Mouse (Mus musculus) hindbrain, embryonic 12.5 days (tissue): ENCODE measurements around the gene Col26a1. TPM values are rescaled to one million over a fixed set of nuclear protein-coding genes. Genes with fewer than 3 reads are reported as not detected.

Experiments
- ATAC-seq: fragments of 200-750 bp; cut with Nextera tagmentation; 2 replicates; pipeline ENCODE4 v1.8.0; 2017; ENCODE audit warnings: moderate TSS enrichment; ENCODE audit not compliant: low FRiP score
- H3K27ac ChIP-seq: fragments of 300-500 bp; sonication (generic); 2 replicates; pipeline ENCODE4 v1.5.1; 2016; ENCODE audit warnings: mild to moderate bottlenecking
- H3K27me3 ChIP-seq: fragments of 300-500 bp; sonication (generic); 2 replicates; pipeline ENCODE4 v1.6.1; 2016; ENCODE audit warnings: mild to moderate bottlenecking
- H3K36me3 ChIP-seq: fragments of 300-500 bp; sonication (generic); 2 replicates; pipeline ENCODE4 v1.6.1; 2016; ENCODE audit warnings: mild to moderate bottlenecking
- H3K4me1 ChIP-seq: fragments of 300-500 bp; sonication (generic); 2 replicates; pipeline ENCODE4 v1.6.1; 2016
- H3K4me2 ChIP-seq: fragments of 300-500 bp; sonication (generic); replicated peaks from 2 replicates; pipeline ENCODE4 v1.6.1; 2016; ENCODE audit warnings: mild to moderate bottlenecking
- H3K4me3 ChIP-seq: fragments of 300-500 bp; sonication (generic); 2 replicates; pipeline ENCODE4 v1.5.1; 2016; ENCODE audit warnings: mild to moderate bottlenecking
- H3K9ac ChIP-seq: fragments of 300-500 bp; sonication (generic); 2 replicates; pipeline ENCODE4 v1.6.1; 2016; ENCODE audit warnings: mild to moderate bottlenecking, moderate library complexity
- H3K9me3 ChIP-seq: fragments of 300-500 bp; sonication (generic); replicated peaks from 2 replicates; pipeline ENCODE4 v1.6.1; 2016; ENCODE audit warnings: mild to moderate bottlenecking
- WGBS: fragments of 180-500 bp; shearing (Covaris S2); methylation state at CpG from one replicate; pipeline ENCODE4 v1.1.7; 2016; 5-methylcytosine and 5-hydroxymethylcytosine counted together
- polyA plus RNA-seq: library from polyadenylated mRNA; unstranded; fragments of >200 nt; fragmentation: Nextera tagmentation; extraction: Ambion mirVana; gene quantifications from 2 replicates; pipeline ENCODE4 v1.2.1, GENCODE M21; 2016

Gene Col26a1
- polyA plus RNA-seq, 1 experiment from 2014 or later: 115 TPM

DNA sequence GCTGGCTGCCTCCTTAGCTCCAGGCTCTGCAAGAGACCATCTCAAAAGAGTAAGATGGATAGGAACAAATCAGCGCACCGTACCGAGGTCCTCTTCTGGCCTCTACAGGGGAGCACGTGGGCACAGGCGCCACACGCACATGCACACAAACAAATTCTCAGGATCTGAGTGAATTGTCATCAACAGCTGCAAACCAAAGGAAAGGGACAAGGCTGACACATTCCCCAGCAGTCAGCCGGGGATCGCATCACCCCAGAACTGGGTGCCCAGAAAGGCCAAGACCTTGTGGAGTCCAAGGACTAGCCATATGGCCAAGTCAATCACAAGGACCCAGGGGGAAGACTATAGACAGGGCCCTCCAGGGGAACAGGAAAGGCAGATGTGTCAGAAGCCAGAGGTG lies 10.6 kb downstream of the Col26a1 start:
- H3K9ac ChIP-seq: no peak overlapping the region
- no peak for ATAC-seq
- no peaks in the 10 kb centered on the region for H3K36me3 ChIP-seq
- H3K4me2 ChIP-seq: no peak overlapping the region
- H3K27me3 ChIP-seq: no peaks in the 10 kb centered on the region
- H3K4me1 ChIP-seq: peaks cover 11% of the 10 kb centered on the region
- H3K9me3 ChIP-seq: no peaks in the 10 kb centered on the region
- no peak overlapping the region for H3K4me3 ChIP-seq
- no peak overlapping the region for H3K27ac ChIP-seq
- WGBS: 72% methylated on average over 8 of the region's 8 CpGs

DNA sequence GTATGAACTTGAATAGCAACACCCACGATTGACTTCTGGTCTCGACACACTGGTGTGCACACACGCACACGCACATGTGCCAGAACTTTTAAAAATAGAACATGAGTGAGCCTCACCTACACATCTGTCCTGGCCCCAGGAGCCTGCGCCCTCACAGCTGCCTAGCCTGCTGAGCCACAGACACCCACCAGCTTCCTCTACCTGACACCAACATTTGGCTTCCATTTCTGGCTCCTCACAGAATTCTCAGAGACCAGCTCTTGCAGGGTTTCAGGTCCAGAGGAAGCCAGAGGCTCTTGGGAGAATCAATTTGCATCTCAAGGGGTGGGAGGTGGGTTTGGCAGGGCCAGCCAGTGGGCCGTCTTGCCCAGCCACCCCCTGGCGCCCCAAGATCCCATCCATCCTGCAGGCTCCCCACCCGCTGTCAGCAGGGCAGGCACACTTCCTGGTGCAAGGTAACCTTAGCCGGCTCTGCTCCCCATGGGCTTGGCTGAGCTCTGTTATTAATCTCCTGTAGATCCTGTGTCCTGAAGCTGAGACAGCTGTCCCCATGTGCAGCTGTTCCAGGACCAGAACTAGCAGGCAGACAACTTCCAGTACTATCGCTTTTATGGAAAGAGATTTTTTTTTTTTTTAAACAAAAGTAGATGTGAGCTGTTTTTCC lies 13.4 kb downstream of the Col26a1 start:
- H3K9ac ChIP-seq: no peak overlapping the region
- WGBS: 47% methylated on average over 10 of the region's 10 CpGs
- no peaks in the 10 kb centered on the region for H3K9me3 ChIP-seq
- H3K27me3 ChIP-seq: no peaks in the 10 kb centered on the region
- H3K4me3 ChIP-seq: no peak overlapping the region
- peak overlapping the region; percentile 1 for H3K27ac ChIP-seq
- H3K4me1 ChIP-seq: peaks cover 15% of the 10 kb centered on the region
- no peaks in the 10 kb centered on the region for H3K36me3 ChIP-seq
- ATAC-seq: no peak
- H3K4me2 ChIP-seq: no peak overlapping the region; the same call in 1 of the 2 replicates

DNA sequence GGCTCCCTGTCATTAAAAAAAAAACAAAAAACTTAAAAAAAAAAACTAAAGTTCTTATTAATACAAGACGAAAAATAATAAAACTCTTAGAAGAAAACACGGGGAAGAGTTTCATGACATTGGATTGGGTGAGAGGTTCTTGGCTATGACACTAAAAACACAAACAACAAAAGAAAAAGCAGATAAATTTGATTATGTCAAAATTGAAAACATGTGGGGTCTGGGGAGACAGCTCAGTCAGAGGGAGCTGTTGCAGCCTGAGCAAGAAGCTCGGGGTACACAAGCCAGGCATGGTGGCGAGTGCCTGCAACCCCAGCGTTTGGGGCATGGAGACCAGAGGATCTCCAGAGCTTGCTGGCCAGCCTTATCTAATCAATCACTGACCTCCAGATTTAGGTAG lies 15.3 kb downstream of the Col26a1 start:
- Histone ChIP-seq H3K4me2 (no peak overlapping the region), H3K9me3 (no peaks in the 10 kb centered on the region), H3K27ac (no peak overlapping the region), H3K4me1 (peaks cover 29% of the 10 kb centered on the region), H3K9ac (no peak overlapping the region), H3K4me3 (no peak overlapping the region), H3K27me3 (no peaks in the 10 kb centered on the region), H3K36me3 (no peaks in the 10 kb centered on the region)
- 70% methylated on average over 5 of the region's 5 CpGs for WGBS
- ATAC-seq: no peak

DNA sequence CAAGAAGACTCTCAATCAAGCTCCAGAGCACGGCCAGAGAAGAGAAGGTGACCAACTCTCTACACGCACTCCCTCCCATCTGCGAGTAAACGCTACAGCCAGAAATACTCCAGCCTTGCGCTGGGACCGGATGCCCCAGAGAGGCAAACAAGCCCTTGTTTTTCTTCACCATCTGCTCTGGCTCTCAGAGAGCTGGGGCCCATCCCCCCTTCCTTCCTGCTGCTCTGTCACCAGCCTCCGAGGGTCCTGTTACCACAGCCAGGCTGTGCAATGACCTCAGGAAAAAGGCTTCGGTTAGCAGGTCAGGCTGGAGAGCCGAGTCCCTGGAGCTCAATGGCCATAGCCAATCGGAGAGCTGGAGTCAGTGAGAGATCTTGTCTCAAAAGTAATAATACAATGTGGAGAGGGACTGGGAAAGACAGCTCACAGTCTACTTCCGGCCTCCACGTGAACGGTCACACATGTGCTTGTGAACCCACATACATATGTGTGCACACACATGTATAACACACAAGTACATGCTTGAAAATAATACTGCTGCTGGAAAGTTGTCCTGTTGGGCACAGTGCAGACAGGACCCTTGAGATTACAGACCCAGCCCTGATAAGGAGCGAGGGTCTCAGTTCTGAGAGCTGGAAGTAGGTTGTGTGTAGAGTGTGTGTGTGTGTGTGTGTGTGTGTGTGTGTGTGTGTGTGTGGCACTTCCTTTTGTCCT lies 18.9 kb downstream of the Col26a1 start:
- Histone ChIP-seq H3K9me3 (no peaks in the 10 kb centered on the region), H3K9ac (no peak overlapping the region), H3K27ac (peak overlapping the region; percentile 86), H3K4me1 (peaks cover 38% of the 10 kb centered on the region), H3K36me3 (no peaks in the 10 kb centered on the region), H3K4me3 (no peak overlapping the region), H3K27me3 (no peaks in the 10 kb centered on the region), H3K4me2 (peak overlapping the region; percentile 18)
- 14% methylated on average over 14 of the region's 14 CpGs for WGBS
- peak; percentile 80 for ATAC-seq

DNA sequence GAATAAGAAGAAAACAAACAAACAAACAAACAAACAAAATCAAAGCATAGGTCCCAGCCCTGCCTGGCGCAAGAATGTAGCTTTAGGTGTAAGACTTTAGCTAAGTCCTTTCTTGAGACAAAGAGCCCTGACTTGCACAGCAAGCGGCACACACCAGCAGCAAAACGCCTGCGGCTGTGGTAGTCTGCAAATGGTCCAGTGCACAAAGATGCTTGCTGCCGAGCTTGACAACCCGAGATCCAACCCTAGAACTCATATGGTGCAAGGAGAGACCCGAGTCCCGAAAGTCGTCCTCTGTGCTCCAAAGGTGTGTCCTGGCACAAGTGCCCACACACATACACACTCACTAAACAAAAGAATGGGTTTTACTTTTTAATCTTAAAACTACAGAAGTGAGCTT lies 19.7 kb downstream of the Col26a1 start:
- H3K27ac ChIP-seq: peak overlapping the region; percentile 86
- no peak overlapping the region for H3K4me3 ChIP-seq
- H3K27me3 ChIP-seq: no peaks in the 10 kb centered on the region
- no peaks in the 10 kb centered on the region for H3K9me3 ChIP-seq
- no peaks in the 10 kb centered on the region for H3K36me3 ChIP-seq
- 41% methylated on average over 9 of the region's 9 CpGs for WGBS
- H3K4me2 ChIP-seq: no peak overlapping the region
- peaks cover 38% of the 10 kb centered on the region for H3K4me1 ChIP-seq
- H3K9ac ChIP-seq: no peak overlapping the region
- ATAC-seq: no peak

DNA sequence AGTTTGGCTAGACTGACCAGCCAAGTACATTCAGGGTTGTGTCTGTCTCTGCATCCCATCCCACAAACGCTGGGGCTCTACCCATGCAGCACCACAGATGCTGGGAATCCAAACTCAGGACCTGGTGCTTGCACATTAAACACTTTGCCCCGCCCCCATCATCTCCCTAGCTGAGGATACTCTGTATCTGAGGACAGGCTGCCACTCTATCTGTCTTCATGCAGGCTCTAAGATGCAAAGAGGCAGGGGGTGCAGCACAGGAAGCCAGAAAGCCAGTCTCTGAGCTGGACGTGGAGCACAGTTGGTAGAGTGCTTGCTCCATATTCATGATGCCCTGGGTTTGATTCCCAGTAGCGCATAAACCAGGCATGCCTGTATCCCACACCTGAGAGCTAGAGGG lies 20.2 kb downstream of the Col26a1 start:
- Histone ChIP-seq H3K4me1 (peaks cover 38% of the 10 kb centered on the region), H3K27me3 (no peaks in the 10 kb centered on the region), H3K27ac (peak overlapping the region; percentile 86; the same call in 1 of the 2 replicates), H3K9me3 (no peaks in the 10 kb centered on the region), H3K4me3 (no peak overlapping the region), H3K9ac (no peak overlapping the region), H3K4me2 (no peak overlapping the region), H3K36me3 (no peaks in the 10 kb centered on the region)
- WGBS: 49% methylated on average over 4 of the region's 4 CpGs
- ATAC-seq: no peak

DNA sequence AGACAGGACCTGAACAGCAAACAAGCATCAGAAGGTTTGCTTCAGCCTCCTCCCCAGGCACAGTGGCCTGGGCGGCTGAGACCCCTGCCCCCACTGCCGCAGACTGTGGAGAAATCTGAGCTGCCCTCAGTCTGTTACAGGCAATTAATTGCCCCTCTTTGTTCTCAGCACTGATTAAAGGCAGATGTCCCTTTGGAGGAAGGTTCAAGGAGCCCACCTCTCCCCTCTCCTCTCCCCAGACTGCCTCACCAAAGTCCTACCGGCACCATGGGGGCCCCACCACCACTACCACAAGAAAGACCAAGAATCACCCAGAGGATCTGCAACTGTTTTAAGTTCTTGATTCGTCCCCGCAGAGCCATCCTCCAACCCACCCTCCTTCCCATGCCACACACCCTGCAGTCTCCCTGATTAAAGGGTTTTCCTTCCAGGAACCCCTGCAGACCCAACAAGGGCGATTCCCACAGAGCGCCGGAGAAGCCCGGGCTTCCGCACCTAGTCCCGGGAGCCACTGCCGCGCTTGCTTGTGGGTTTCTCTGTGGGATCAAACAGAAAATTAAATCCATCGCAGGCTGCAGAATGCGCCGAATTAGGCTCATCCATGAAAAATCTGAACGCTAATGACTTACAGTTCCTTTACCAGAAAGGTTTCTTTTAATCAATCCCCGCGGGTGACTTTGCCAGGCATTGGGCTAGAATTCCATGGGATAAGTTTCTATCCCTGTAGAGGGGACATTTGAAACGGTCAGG lies 21.6 kb downstream of the Col26a1 start:
- H3K4me1 ChIP-seq: peaks cover 38% of the 10 kb centered on the region
- H3K4me2 ChIP-seq: peak overlapping the region; percentile 24
- no peak overlapping the region for H3K4me3 ChIP-seq
- 11% methylated on average over 20 of the region's 20 CpGs for WGBS
- no peaks in the 10 kb centered on the region for H3K9me3 ChIP-seq
- H3K27me3 ChIP-seq: no peaks in the 10 kb centered on the region
- ATAC-seq: no peak
- H3K36me3 ChIP-seq: no peaks in the 10 kb centered on the region
- H3K9ac ChIP-seq: peak overlapping the region; percentile 11; the same call in 1 of the 2 replicates
- H3K27ac ChIP-seq: peak overlapping the region; percentile 70

DNA sequence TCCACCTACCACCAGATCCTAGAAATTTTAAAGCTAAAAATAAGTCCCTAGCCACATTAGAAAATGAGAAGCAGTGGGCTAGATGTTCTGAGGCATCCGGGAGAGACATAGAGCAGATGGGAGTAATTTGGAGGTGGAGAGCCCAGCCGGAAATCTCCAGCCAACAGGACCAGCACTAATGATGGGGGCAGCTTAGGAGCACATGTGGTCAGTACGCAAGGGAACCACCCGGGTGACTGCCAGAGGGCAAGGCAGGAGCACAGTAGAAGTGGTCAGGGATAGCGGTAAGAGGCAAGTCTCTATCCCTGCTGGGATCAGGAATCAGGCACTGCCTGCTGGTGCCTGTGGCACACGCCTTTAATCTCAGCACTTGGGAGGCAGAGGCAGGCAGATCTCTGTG lies 32.3 kb downstream of the Col26a1 start:
- Histone ChIP-seq H3K27ac (no peak overlapping the region), H3K4me1 (no peaks in the 10 kb centered on the region), H3K4me3 (no peak overlapping the region), H3K36me3 (no peaks in the 10 kb centered on the region), H3K4me2 (no peak overlapping the region), H3K27me3 (no peaks in the 10 kb centered on the region), H3K9me3 (no peaks in the 10 kb centered on the region), H3K9ac (no peak overlapping the region)
- no peak for ATAC-seq
- 82% methylated on average over 6 of the region's 6 CpGs for WGBS

DNA sequence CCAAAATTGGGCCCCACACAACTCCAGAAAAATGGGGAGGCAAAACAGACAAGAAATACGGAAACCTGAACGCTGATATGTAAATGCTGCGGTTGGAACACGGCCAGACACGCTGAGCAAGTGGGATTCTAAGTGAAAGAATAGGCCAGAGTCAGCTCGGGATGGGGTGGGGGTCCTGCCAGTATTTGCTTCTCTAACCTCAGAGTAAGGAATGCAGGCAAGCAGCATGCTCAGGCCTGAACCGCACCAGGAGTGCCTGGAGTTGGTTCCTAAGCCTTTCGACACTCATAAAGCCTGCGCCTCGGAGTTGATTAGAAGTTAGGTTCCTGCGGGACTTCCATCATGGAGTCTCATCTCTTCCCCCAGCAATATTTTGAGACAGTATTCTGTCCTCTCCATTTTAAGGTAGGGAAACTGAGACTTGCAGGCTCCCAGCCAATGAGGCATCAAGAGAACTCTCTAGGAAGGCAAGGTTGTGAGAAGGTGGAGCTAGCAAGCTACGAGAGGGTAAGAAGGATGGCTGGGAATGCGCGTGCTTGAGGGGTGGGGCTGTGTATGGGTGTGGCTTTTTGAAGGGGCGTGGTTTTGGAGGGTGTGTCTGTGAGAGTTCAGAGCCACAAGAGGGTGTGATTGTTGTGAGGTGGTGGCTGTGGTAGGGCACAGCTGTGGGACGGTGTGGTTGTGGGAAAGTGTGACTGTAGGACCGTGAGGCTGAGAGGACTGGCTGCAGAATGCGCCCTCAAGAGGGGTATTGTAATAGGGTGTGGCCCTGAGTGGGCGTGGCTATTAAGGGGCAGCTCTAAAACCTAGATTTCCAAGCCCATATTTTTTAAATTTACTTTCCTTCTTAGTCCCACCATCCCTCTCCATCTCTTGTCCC lies 36.4 kb downstream of the Col26a1 start:
- H3K27ac ChIP-seq: no peak overlapping the region
- H3K9ac ChIP-seq: no peak overlapping the region
- 81% methylated on average over 19 of the region's 19 CpGs for WGBS
- H3K36me3 ChIP-seq: no peaks in the 10 kb centered on the region
- no peak overlapping the region for H3K4me2 ChIP-seq
- ATAC-seq: no peak
- H3K4me1 ChIP-seq: no peaks in the 10 kb centered on the region
- H3K9me3 ChIP-seq: no peaks in the 10 kb centered on the region
- no peak overlapping the region for H3K4me3 ChIP-seq
- 0 out of 2 replicates have a peak, but pooled peaks cover 3% of the 10 kb centered on the region for H3K27me3 ChIP-seq

DNA sequence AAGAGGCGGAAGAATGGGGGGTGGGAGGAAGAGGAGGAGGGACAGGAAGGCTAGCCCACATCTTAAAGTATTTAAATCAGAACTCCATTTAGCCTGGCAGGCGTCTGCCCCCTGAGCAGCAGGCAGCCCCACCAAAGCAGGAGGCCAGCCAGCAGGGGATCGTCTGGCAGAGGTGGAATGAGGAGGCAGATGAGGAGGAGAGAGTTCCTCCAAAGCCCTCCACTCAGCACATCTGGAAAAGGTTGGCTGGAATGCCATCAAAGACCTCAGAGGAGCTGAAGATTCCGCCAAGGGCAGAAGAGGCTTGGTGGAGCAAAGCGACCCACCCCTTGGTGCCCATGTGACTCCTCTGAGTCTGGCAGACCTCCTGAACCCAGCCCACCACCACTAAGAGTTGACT lies 39.1 kb downstream of the Col26a1 start:
- H3K4me2 ChIP-seq: no peak overlapping the region
- H3K27ac ChIP-seq: no peak overlapping the region
- H3K36me3 ChIP-seq: no peaks in the 10 kb centered on the region
- H3K4me1 ChIP-seq: no peaks in the 10 kb centered on the region
- H3K9me3 ChIP-seq: no peaks in the 10 kb centered on the region
- H3K9ac ChIP-seq: no peak overlapping the region
- 0 out of 2 replicates have a peak, but pooled peaks cover 3% of the 10 kb centered on the region for H3K27me3 ChIP-seq
- no peak for ATAC-seq
- 50% methylated on average over 5 of the region's 5 CpGs for WGBS
- no peak overlapping the region for H3K4me3 ChIP-seq

DNA sequence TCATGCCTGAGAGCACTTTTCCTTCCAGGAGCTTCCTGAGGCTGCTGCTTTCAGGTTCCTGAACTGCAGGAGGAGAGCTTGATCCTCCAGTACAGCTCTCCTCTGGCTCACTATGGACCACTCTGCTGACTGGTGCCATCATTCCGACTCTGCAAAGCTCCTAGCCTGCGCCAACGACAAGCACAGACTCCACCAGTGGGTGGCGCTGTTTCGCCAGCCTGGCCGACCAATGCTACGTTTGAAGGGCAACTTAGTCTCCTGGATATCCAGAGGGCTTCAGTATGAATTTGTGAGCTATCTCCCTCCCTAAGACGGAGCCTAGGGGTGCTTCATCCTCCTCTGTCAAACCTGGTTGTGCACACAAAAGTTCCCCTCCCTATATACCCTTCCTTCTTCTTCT lies 43.0 kb downstream of the Col26a1 start:
- 8% methylated on average over 8 of the region's 8 CpGs for WGBS
- H3K9me3 ChIP-seq: no peaks in the 10 kb centered on the region
- H3K9ac ChIP-seq: no peak overlapping the region
- 0 out of 2 replicates have a peak, but pooled peaks cover 2% of the 10 kb centered on the region for H3K36me3 ChIP-seq
- H3K4me3 ChIP-seq: no peak overlapping the region
- H3K27me3 ChIP-seq: 0 out of 2 replicates have a peak, but pooled peaks cover 3% of the 10 kb centered on the region
- no peak overlapping the region for H3K4me2 ChIP-seq
- no peak overlapping the region for H3K27ac ChIP-seq
- no peak for ATAC-seq
- no peaks in the 10 kb centered on the region for H3K4me1 ChIP-seq

DNA sequence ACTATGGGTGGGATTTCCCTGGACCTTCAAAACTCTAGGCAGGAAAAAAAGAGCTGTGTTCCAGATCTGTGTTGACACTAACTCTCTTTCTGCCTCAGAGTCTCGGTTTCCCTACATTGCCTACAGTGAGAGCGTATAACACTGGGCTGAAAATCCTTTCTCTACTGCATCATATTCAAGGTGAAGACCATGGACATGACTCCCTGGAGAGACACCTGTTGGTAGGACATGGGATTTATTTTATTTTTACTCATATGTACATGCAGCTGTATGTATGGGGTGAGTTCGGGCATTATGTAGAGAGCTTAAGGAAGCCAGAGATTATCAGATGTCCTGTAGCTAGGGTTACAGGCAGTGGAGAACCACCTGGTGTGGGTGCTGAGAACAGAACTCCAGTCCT lies 50.0 kb downstream of the Col26a1 start:
- Histone ChIP-seq H3K9me3 (no peaks in the 10 kb centered on the region), H3K27me3 (no peaks in the 10 kb centered on the region), H3K4me3 (no peak overlapping the region), H3K4me2 (no peak overlapping the region), H3K9ac (no peak overlapping the region), H3K27ac (no peak overlapping the region), H3K4me1 (no peaks in the 10 kb centered on the region), H3K36me3 (0 out of 2 replicates have a peak, but pooled peaks cover 2% of the 10 kb centered on the region)
- ATAC-seq: no peak
- WGBS: 90% methylated on average over 3 of the region's 3 CpGs
